Mouse (Mus musculus) liver, embryonic 11.5 days (tissue): ENCODE data around the gene Suv39h1. TPM values are rescaled to one million over a fixed set of nuclear protein-coding genes. Genes with fewer than 3 reads are reported as not detected.
"Not testable (repeated sequence)": the region's sequence is repeated elsewhere in the genome, so short reads cannot be mapped to it uniquely, and the experiment has no call there.

Source experiments
- ATAC-seq: fragments of 200-750 bp; cut with Nextera tagmentation; replicated peaks from 2 replicates; pipeline ENCODE4 v1.8.0; 2017; ENCODE audit warnings: moderate number of reproducible peaks, mild to moderate bottlenecking, moderate TSS enrichment, moderate library complexity; ENCODE audit not compliant: low FRiP score
- DNase-seq: peaks from one replicate; pipeline ENCODE4 v3.0.0-alpha.2; 2017; ENCODE audit warnings: low spot score
- H3K27ac ChIP-seq: fragments of 300-500 bp; sonication (generic); 2 replicates; pipeline ENCODE4 v1.5.1; 2014; ENCODE audit warnings: mild to moderate bottlenecking, low read depth, low read length, control low read depth
- H3K27me3 ChIP-seq: fragments of 300-500 bp; sonication (generic); replicated peaks from 2 replicates; pipeline ENCODE4 v1.6.1; 2014; ENCODE audit warnings: low read length, mixed read lengths; ENCODE audit not compliant: control insufficient read depth, insufficient read depth
- H3K36me3 ChIP-seq: fragments of 300-500 bp; sonication (generic); 2 replicates; pipeline ENCODE4 v1.6.1; 2014; ENCODE audit warnings: mild to moderate bottlenecking, low read length, moderate library complexity, mixed read lengths; ENCODE audit not compliant: control insufficient read depth, insufficient read depth
- H3K4me1 ChIP-seq: fragments of 300-500 bp; sonication (generic); replicated peaks from 2 replicates; pipeline ENCODE4 v1.6.1; 2014; ENCODE audit warnings: low read length, mixed read lengths; ENCODE audit not compliant: control insufficient read depth, insufficient read depth
- H3K4me2 ChIP-seq: fragments of 300-500 bp; sonication (generic); 2 replicates; pipeline ENCODE4 v1.6.1; 2014; ENCODE audit warnings: mild to moderate bottlenecking, control low read depth, moderate library complexity
- H3K4me3 ChIP-seq: fragments of 300-500 bp; sonication (generic); 2 replicates; pipeline ENCODE4 v1.5.1; 2014; ENCODE audit warnings: low read depth, low read length, control low read depth
- H3K9ac ChIP-seq: fragments of 300-500 bp; sonication (generic); 2 replicates; pipeline ENCODE4 v1.6.1; 2014; ENCODE audit warnings: low read depth, low read length, control low read depth
- H3K9me3 ChIP-seq: fragments of 300-500 bp; sonication (generic); 2 replicates; pipeline ENCODE4 v1.6.1; 2016; ENCODE audit warnings: low read length, inconsistent platforms, mixed read lengths; ENCODE audit not compliant: control insufficient read depth
- WGBS: fragments of 180-500 bp; shearing (Covaris S2); extraction: QIAGEN DNeasy Blood & Tissue Kit; methylation state at CpG from one replicate; pipeline ENCODE4 v1.1.7; 2014; 5-methylcytosine and 5-hydroxymethylcytosine counted together
- polyA plus RNA-seq: library from polyadenylated mRNA; unstranded; fragments of >200 nt; fragmentation: Nextera tagmentation; extraction: Ambion mirVana; gene quantifications from 2 replicates; pipeline ENCODE4 v1.2.1, GENCODE M21; 2014

Suv39h1 gene
- polyA plus RNA-seq, 1 experiment from 2014 or later: 81.5 TPM

GRCm38 (mm10) chrX:8096787-8097242 lies 22.3 kb upstream of the Suv39h1 start:
- Histone ChIP-seq H3K4me3 (peak overlapping the region; percentile 40), H3K4me2 (peak overlapping the region; percentile 66), H3K9ac (peak overlapping the region; percentile 63), H3K27ac (peak overlapping the region; percentile 45), H3K36me3 (no peaks in the 10 kb centered on the region), H3K4me1 (peaks cover 8% of the 10 kb centered on the region), H3K9me3 (no peaks in the 10 kb centered on the region), H3K27me3 (no peaks in the 10 kb centered on the region)
- 8% methylated on average over 19 of the region's 19 CpGs for WGBS
- peak; percentile 79 for DNase-seq
- peak; percentile 91 for ATAC-seq

GRCm38 (mm10) chrX:8096068-8096786 lies 21.7 kb upstream of the Suv39h1 start:
- 3% methylated on average over 7 of the region's 48 CpGs for WGBS
- not testable (repeated sequence) for H3K9ac ChIP-seq, H3K36me3 ChIP-seq, H3K4me1 ChIP-seq, H3K27me3 ChIP-seq, H3K9me3 ChIP-seq, DNase-seq
- H3K4me3 ChIP-seq: peak overlapping the region; percentile 43
- 0 out of 2 replicates have a peak overlapping the region, but pooled peaks have one; percentile 45 for H3K27ac ChIP-seq
- ATAC-seq: peak; percentile 87
- peak overlapping the region; percentile 56 for H3K4me2 ChIP-seq

GRCm38 (mm10) chrX:8095546-8095945 lies 21.0 kb upstream of the Suv39h1 start:
- WGBS: 58% methylated on average over 10 of the region's 10 CpGs
- Histone ChIP-seq H3K36me3 (no peaks in the 10 kb centered on the region), H3K4me3 (peak overlapping the region; percentile 43), H3K27me3 (no peaks in the 10 kb centered on the region), H3K9ac (no peak overlapping the region), H3K4me1 (no peaks in the 10 kb centered on the region), H3K27ac (no peak overlapping the region), H3K4me2 (peak overlapping the region; percentile 56), H3K9me3 (no peaks in the 10 kb centered on the region)
- DNase-seq (no peak), ATAC-seq (no peak)

- 75% methylated on average over 4 of the region's 5 CpGs for WGBS
- not testable (repeated sequence) for H3K4me1 ChIP-seq, H3K9ac ChIP-seq, DNase-seq, H3K36me3 ChIP-seq, ATAC-seq, H3K9me3 ChIP-seq, H3K27me3 ChIP-seq, H3K4me3 ChIP-seq
- Histone ChIP-seq H3K4me2 (peak overlapping the region; percentile 63; the same call in 1 of the 2 replicates), H3K27ac (peak overlapping the region; percentile 28; the same call in 1 of the 2 replicates)
These were observed 16.4 kb upstream of the Suv39h1 start for GRCm38 (mm10) chrX:8090954-8091347.

DNA sequence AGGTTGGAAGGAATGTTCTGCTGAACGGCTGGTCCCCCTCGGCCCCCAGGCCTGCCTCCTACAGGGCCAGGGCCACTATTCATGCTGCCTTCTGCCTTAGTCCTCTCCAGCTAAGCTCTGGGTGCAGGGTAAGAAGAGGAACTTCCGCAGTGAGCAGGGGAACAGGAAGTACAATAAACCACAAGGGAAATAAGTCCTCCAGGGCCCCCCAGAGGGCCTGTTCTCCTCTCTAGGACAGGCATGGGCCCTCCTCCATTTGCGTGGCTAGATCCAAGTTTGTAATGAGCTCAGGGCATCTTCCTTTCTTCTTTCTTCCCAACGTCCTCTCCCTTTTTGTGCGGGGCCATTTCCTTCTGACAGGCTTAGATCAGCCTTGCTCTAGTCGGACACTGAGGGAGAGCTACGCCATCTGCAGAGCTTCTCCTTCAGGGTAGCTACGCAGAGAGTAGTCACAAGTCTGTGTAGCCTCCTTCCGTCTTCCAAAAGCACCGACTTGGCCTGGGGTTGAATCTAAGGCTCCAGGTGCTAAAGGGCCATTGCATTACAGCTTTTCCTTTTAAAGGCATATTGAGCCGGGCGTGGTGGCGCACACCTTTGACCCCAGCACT lies 15.9 kb upstream of the Suv39h1 start, which contains the start of gene Was:
Was (minus strand) TSS at position 153 of the 608 bp plus-strand sequence.
- DNase-seq (no peak), ATAC-seq (peak; percentile 82)
- 56% methylated on average over 14 of the region's 14 CpGs for WGBS
- H3K4me1 ChIP-seq: no peaks in the 10 kb centered on the region
- no peaks in the 10 kb centered on the region for H3K9me3 ChIP-seq
- no peaks in the 10 kb centered on the region for H3K36me3 ChIP-seq
- peak within 1 kb of the TSS; percentile 63 for H3K4me2 ChIP-seq
- peak within 1 kb of the TSS; percentile 59 for H3K9ac ChIP-seq
- peak within 1 kb of the TSS; percentile 28; the same call in 1 of the 2 replicates for H3K27ac ChIP-seq
- peak within 1 kb of the TSS; percentile 41 for H3K4me3 ChIP-seq
- no peaks in the 10 kb centered on the region for H3K27me3 ChIP-seq

GRCm38 (mm10) chrX:8089746-8090145 lies 15.2 kb upstream of the Suv39h1 start:
- ATAC-seq (no peak), DNase-seq (no peak)
- WGBS: 69% methylated on average over 3 of the region's 3 CpGs
- H3K27me3 ChIP-seq: no peaks in the 10 kb centered on the region
- H3K4me1 ChIP-seq: no peaks in the 10 kb centered on the region
- no peaks in the 10 kb centered on the region for H3K9me3 ChIP-seq
- H3K4me3 ChIP-seq: peak overlapping the region; percentile 41
- no peaks in the 10 kb centered on the region for H3K36me3 ChIP-seq
- peak overlapping the region; percentile 59 for H3K9ac ChIP-seq
- H3K4me2 ChIP-seq: peak overlapping the region; percentile 63
- 0 out of 2 replicates have a peak overlapping the region, but pooled peaks have one; percentile 19 for H3K27ac ChIP-seq

DNA sequence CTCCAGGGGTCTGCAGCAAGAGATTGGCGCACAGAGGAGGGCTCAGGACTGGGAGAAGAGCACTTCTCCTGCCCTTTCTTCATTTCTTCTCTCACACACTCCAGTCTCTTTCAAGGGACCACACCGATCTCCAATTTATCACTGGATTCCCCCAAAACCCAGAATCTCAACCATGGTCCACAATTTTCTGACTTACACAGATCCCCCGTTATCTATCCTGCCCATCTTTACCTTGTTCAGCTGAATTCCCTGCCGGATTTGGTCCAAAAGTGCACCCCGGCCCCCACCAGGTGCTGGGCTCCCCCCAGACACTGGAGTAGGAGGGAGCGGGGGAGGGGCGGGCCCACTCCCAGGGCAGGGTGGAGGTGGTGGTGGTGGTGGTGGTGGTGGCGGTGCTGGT lies 11.1 kb upstream of the Suv39h1 start:
- no peaks in the 10 kb centered on the region for H3K4me1 ChIP-seq
- H3K4me2 ChIP-seq: no peak overlapping the region
- no peak overlapping the region for H3K4me3 ChIP-seq
- H3K27ac ChIP-seq: no peak overlapping the region
- WGBS: 80% methylated on average over 8 of the region's 8 CpGs
- no peaks in the 10 kb centered on the region for H3K36me3 ChIP-seq
- H3K9ac ChIP-seq: no peak overlapping the region
- ATAC-seq (no peak), DNase-seq (no peak)
- no peaks in the 10 kb centered on the region for H3K9me3 ChIP-seq
- no peaks in the 10 kb centered on the region for H3K27me3 ChIP-seq

DNA sequence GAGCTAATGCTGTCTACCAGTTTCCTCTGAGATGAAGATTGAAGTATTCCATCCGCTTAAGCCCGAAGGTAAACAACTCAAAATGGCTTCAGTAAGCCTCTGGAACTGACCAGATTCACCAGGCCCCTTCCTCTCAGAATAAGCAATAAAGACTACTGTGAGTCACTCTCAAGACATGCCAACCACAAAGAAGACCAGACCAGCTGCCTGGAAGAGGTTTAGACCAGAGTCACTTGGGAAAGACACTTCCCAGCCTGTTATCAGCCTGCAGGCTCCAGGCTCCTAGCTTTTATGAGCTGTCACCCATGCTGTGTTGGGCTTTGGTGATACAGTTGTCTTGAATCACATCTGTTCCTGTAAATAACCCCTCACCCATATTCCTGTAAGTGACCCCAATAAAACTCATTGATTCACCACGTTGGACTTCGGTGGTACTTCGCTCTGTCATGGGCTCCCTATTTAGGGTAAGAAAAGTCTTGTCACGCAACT lies 10.3 kb upstream of the Suv39h1 start:
- Histone ChIP-seq H3K9me3 (no peaks in the 10 kb centered on the region), H3K4me3 (no peak overlapping the region), H3K9ac (no peak overlapping the region), H3K27ac (no peak overlapping the region), H3K36me3 (no peaks in the 10 kb centered on the region), H3K4me1 (no peaks in the 10 kb centered on the region), H3K27me3 (no peaks in the 10 kb centered on the region), H3K4me2 (no peak overlapping the region)
- no peak for DNase-seq
- ATAC-seq: no peak
- WGBS: 82% methylated on average over 6 of the region's 6 CpGs
